Mouse (Mus musculus) MEL (cell line): ENCODE data around the gene Gpr3.

Experiments used
- EP300 ChIP-seq, 2 experiments: IDR thresholded peaks; 2 replicates each; pipeline ENCODE4 v1.6.1; 2011; ENCODE audit warnings: improper control_type of control experiment in 2 of 2, low read length in 2 of 2, low read depth in 1 of 2, mild to moderate bottlenecking in 1 of 2
- ZNF384 ChIP-seq: IDR thresholded peaks from 2 replicates; pipeline ENCODE4 v1.6.1; 2012; ENCODE audit warnings: low read depth, mild to moderate bottlenecking, inconsistent platforms, low read length, improper control_type of control experiment

DNA sequence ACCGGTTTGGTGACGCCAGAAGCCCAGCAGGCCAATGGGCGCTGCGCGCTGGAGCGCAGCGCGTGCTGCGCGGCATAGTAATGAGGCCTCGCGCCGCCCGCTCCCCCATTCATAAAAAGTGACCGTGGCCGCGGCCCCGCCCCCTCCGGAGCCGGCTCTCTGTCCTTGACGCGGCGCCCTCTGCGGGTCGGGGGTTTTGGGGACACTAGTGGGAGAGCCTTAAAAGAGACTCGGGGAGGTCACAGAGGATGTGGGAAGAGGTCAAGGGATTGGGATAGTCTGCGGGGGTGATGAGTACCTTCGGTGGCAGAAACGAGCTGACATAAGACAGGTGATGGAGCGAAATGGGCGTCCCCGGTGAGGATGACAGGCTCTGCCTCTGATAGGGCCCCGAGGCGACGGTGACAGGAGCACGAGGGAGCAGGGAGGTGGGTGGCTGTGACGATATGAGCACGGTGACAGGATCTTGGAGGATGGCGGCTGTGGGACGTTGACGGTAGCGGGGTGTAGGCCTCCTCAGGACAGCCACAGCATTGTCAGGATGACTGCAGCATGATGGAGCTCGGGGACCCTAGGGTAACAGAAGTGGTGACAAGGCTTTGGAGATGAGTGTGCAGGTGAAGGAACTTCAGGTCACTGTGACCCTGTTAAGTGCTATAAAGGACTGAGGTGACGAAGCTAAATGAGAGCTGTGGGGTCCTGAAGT is 379 bp upstream of the Gpr3 start:
- TF ChIP-seq ZNF384: no peak
- no peak for TF ChIP-seq EP300 (IDR thresholded peaks at IDR 0.05; ENCODE audit: low read depth in 1 of 2, low read length in 2 of 2)
